Mouse (Mus musculus) megakaryocyte-erythroid progenitor cell, adult 5-6 weeks (primary cell): ENCODE results near the gene Cmtm2a. TPM values are rescaled to one million over a fixed set of nuclear protein-coding genes. Genes with fewer than 3 reads are reported as not detected.

Source experiments
- ATAC-seq: replicated peaks from 2 replicates; pipeline ENCODE4 v1.8.0; 2016; ENCODE audit warnings: mild to moderate bottlenecking, inconsistent platforms; ENCODE audit not compliant: severe bottlenecking, poor library complexity, low FRiP score, low TSS enrichment
- total RNA-seq, 2 experiments: library from RNA; stranded (forward) in 1 of 2; stranded (reverse) in 1 of 2; fragments of 200-1000, 215-1000 nt in 1 of 2; fragments of >200 nt in 1 of 2; fragmentation: Nextera tagmentation in 1 of 2; gene quantifications; 2 replicates each; pipeline ENCODE4 v1.2.3; 2014 to 2017

Cmtm2a gene
- total RNA-seq, 2 experiments from 2014 or later: not detected

DNA sequence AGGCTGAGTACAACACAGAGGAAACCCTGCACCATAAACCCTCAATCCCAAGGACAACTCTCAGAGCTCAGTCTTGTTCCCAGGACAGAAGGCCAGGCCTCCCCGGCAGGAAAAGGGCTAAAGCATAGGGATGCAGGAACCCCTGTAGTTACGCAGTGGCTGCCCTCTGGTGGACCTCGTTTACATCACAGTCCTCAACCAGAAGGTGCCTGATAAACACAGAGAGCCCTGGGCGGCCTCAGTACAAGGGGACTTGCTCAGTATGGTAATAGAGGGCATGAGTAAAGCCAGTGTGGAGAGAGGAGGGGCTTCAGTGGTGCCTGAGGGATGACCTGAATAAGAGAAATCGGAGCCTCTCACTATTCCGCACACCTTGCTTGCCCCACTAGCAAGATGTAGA, 58.4 kb downstream of the Cmtm2a start:
- ATAC-seq: no peak

DNA sequence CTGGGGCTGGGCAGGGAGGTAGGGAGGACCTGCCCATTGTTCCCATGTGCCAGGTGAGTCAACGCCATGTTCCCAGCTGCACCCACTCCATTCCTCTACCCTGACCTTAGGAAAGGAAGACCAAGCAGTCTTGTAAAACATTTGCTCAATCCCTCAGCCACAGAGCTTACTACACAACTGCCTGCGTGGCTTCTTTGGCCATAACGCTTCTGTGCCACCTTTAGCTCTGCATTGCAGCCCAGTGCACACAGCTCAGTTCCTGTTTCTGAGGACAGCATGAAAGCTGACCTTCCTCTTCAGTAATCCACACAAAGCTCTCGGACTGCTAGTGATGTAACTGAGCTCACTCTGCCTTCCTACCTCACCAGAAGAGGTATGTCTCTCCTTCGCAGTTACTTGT, 60.1 kb downstream of the Cmtm2a start:
- no peak for ATAC-seq

DNA sequence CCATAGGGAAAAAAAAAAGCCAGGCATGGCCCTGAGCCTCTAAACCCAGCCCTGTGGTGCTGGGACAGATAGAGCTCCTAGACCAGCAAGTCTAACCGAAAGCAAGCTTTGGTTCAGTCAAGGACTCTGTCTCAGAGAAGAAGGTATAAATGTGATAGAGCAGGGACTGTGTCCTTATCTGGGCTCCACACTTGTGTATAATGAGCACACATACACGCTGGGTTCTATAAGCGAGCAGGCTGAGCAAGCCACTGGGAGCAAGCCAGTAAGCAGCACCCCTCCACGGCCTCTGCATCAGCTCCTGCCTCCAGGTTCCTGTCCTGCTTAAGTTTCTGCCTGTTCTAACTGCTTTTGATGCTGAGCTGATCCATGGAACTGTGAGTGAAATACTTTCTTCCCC, 60.9 kb downstream of the Cmtm2a start:
- peak; percentile 36; the same call in 1 of the 2 replicates for ATAC-seq

Other genes with a start within 250 kb of the Cmtm2a start
- gene Cdh5, start 191.6 kb downstream of the Cmtm2a start, total RNA-seq (2014; fragmentation: Nextera tagmentation): not detected in 2 replicates
- not detected in 2 replicates for gene Cdh5, start 191.6 kb downstream of the Cmtm2a start, total RNA-seq (2017)
- gene Bean1, start 122.7 kb downstream of the Cmtm2a start, total RNA-seq (2014; fragmentation: Nextera tagmentation): not detected in 2 replicates
- gene Bean1, start 122.7 kb downstream of the Cmtm2a start, total RNA-seq (2017): not detected in 2 replicates
- gene Tk2, start 44.6 kb downstream of the Cmtm2a start, total RNA-seq (2014; fragmentation: Nextera tagmentation): 9.5 and 30.7 TPM in 2 replicates
- gene Tk2, start 44.6 kb downstream of the Cmtm2a start, total RNA-seq (2017): 12.4 and 14.5 TPM in 2 replicates
- 37.3 and 45.8 TPM in 2 replicates for gene Cklf, start 42.3 kb downstream of the Cmtm2a start, total RNA-seq (2014; fragmentation: Nextera tagmentation)
- 7.6 and 14.6 TPM in 2 replicates for gene Cklf, start 42.3 kb downstream of the Cmtm2a start, total RNA-seq (2017)
- not detected in 2 replicates for gene Gm45711, start 16.9 kb upstream of the Cmtm2a start, total RNA-seq (2014; fragmentation: Nextera tagmentation)
- gene Gm45711, start 16.9 kb upstream of the Cmtm2a start, total RNA-seq (2017): not detected in 2 replicates
- gene Cmtm1, start 17.0 kb upstream of the Cmtm2a start, total RNA-seq (2014; fragmentation: Nextera tagmentation): not detected in 2 replicates
- not detected in 2 replicates for gene Cmtm1, start 17.0 kb upstream of the Cmtm2a start, total RNA-seq (2017)
- not detected in 2 replicates for gene Gm11020, start 28.4 kb upstream of the Cmtm2a start, total RNA-seq (2014; fragmentation: Nextera tagmentation)
- not detected in 2 replicates for gene Gm11020, start 28.4 kb upstream of the Cmtm2a start, total RNA-seq (2017)
- gene Cmtm2b, start 29.0 kb upstream of the Cmtm2a start, total RNA-seq (2014; fragmentation: Nextera tagmentation): not detected in 2 replicates
- not detected in 2 replicates for gene Cmtm2b, start 29.0 kb upstream of the Cmtm2a start, total RNA-seq (2017)
- gene Cmtm3, start 46.2 kb upstream of the Cmtm2a start, total RNA-seq (2014; fragmentation: Nextera tagmentation): 4.9 and 5.8 TPM in 2 replicates
- gene Cmtm3, start 46.2 kb upstream of the Cmtm2a start, total RNA-seq (2017): 1.4 and 7.3 TPM in 2 replicates
- gene Cmtm4, start 102.6 kb upstream of the Cmtm2a start, total RNA-seq (2014; fragmentation: Nextera tagmentation): 0.32 and 1.2 TPM in 2 replicates
- 1.1 and 1.7 TPM in 2 replicates for gene Cmtm4, start 102.6 kb upstream of the Cmtm2a start, total RNA-seq (2017)
- gene Dync1li2, start 149.9 kb upstream of the Cmtm2a start, total RNA-seq (2014; fragmentation: Nextera tagmentation): 25.5 and 35.1 TPM in 2 replicates
- gene Dync1li2, start 149.9 kb upstream of the Cmtm2a start, total RNA-seq (2017): 53.1 and 61.4 TPM in 2 replicates
- gene Terb1, start 216.7 kb upstream of the Cmtm2a start, total RNA-seq (2014; fragmentation: Nextera tagmentation): not detected in 2 replicates
- gene Terb1, start 216.7 kb upstream of the Cmtm2a start, total RNA-seq (2017): not detected in 2 replicates
- 83.2 and 84.8 TPM in 2 replicates for gene Nae1, start 241.5 kb upstream of the Cmtm2a start, total RNA-seq (2014; fragmentation: Nextera tagmentation)
- gene Nae1, start 241.5 kb upstream of the Cmtm2a start, total RNA-seq (2017): 172 and 193 TPM in 2 replicates
- 1.8 TPM in 1 of 2 replicates, not detected in the other for gene Car7, start 241.5 kb upstream of the Cmtm2a start, total RNA-seq (2014; fragmentation: Nextera tagmentation)
- gene Car7, start 241.5 kb upstream of the Cmtm2a start, total RNA-seq (2017): 3.6 TPM in 1 of 2 replicates, not detected in the other